1 mouse cellular context compared by ENCODE assay signal in genomic region chr7:102263020-102263419, GRCm38 (mm10).
A peak's percentile ranks its signal among the peaks of the same experiment; 100 is the strongest.
TF ChIP-seq lines count a peak whose summit lies in the region.

No protein-coding gene starts in this region.

TF ChIP-seq in CH12.LX, 34 proteins besides CTCF, POLR2A, EP300 and RAD21:
- TF ChIP-seq SMC3 (IDR thresholded peaks at IDR 0.05; ENCODE audit: low read depth, low read length) (peak; percentile 43), ZKSCAN1 (IDR thresholded peaks at IDR 0.05; ENCODE audit: borderline replicate concordance, low read depth, low read length) (no peak), MAX (IDR thresholded peaks at IDR 0.05; ENCODE audit: low read length) (no peak)
TF ChIP-seq in CH12.LX: peak in this region for 1.
